Mouse (Mus musculus): Measurements from ENCODE around the gene Ckap2. TPM values are rescaled to one million over a fixed set of nuclear protein-coding genes. Genes with fewer than 3 reads are reported as not detected.
"Not testable (repeated sequence)": the region's sequence is repeated elsewhere in the genome, so short reads cannot be mapped to it uniquely, and the experiment has no call there.

The Ckap2 gene
- polyA plus RNA-seq, 1 experiment from 2014 or later, result 33.0 TPM

DNA sequence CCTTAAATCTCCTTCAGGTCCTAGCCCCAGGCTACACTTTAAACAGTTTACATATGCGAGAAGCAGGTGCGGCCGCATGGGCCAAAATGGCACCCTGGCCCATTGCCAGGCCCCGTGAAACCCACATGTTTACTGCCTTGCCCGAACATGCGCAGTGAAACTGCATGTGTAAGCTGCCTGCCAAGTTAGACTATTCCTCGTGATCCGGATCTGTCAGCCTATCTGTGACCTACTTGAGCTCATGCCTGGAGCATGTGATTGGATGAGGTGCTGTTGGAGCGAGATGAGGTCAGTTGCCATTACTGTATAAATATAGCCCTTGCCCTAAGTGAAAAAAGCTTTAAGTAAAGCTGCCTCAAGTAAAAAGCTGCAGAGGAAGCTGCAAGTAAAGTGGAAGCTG, 49.2 kb downstream of the Ckap2 start:
- not testable (repeated sequence) for H3K9me3 ChIP-seq (ENCODE audit: control insufficient read depth, low read length); H3K4me2 ChIP-seq (ENCODE audit: low read depth, low read length); H3K4me1 ChIP-seq (ENCODE audit: control insufficient read depth, insufficient read depth, low read length); H3K27me3 ChIP-seq (replicated peaks; ENCODE audit: control insufficient read depth, insufficient read depth, low read length); H3K4me3 ChIP-seq (ENCODE audit: low read length); H3K9ac ChIP-seq (ENCODE audit: low read depth, low read length); H3K36me3 ChIP-seq (ENCODE audit: control insufficient read depth, insufficient read depth, low read length); H3K27ac ChIP-seq (ENCODE audit: low read length); ATAC-seq
- 82% methylated on average over 9 of the region's 9 CpGs for WGBS

GRCm38 (mm10) chr8:22134750-22135135, 50.9 kb downstream of the Ckap2 start:
- Histone ChIP-seq H3K27me3 (replicated peaks; ENCODE audit: control insufficient read depth, insufficient read depth, low read length) (no peaks in the 10 kb centered on the region), H3K4me3 (ENCODE audit: low read length) (no peak overlapping the region), H3K4me1 (ENCODE audit: control insufficient read depth, insufficient read depth, low read length) (no peaks in the 10 kb centered on the region), H3K9ac (ENCODE audit: low read depth, low read length) (no peak overlapping the region), H3K4me2 (ENCODE audit: low read depth, low read length) (no peak overlapping the region), H3K27ac (ENCODE audit: low read length) (no peak overlapping the region), H3K9me3 (ENCODE audit: control insufficient read depth, low read length) (no peaks in the 10 kb centered on the region), H3K36me3 (ENCODE audit: control insufficient read depth, insufficient read depth, low read length) (no peaks in the 10 kb centered on the region)
- no peak for ATAC-seq
- 84% methylated on average over 5 of the region's 5 CpGs for WGBS

- Histone ChIP-seq H3K27ac (ENCODE audit: low read length) (no peak overlapping the region), H3K4me1 (ENCODE audit: control insufficient read depth, insufficient read depth, low read length) (no peaks in the 10 kb centered on the region), H3K9me3 (ENCODE audit: control insufficient read depth, low read length) (no peaks in the 10 kb centered on the region), H3K27me3 (replicated peaks; ENCODE audit: control insufficient read depth, insufficient read depth, low read length) (no peaks in the 10 kb centered on the region), H3K4me2 (ENCODE audit: low read depth, low read length) (no peak overlapping the region), H3K4me3 (ENCODE audit: low read length) (no peak overlapping the region), H3K36me3 (ENCODE audit: control insufficient read depth, insufficient read depth, low read length) (no peaks in the 10 kb centered on the region), H3K9ac (ENCODE audit: low read depth, low read length) (no peak overlapping the region)
- peak; percentile 70 for ATAC-seq
- 93% methylated on average over 7 of the region's 7 CpGs for WGBS
These were observed 51.4 kb downstream of the Ckap2 start for GRCm38 (mm10) chr8:22134078-22134749.

- H3K27me3 ChIP-seq (replicated peaks; ENCODE audit: control insufficient read depth, insufficient read depth, low read length), result no peaks in the 10 kb centered on the region
- no peak overlapping the region for H3K27ac ChIP-seq (ENCODE audit: low read length)
- H3K9ac ChIP-seq (ENCODE audit: low read depth, low read length), result no peak overlapping the region
- ATAC-seq, result peak; percentile 90
- no peaks in the 10 kb centered on the region for H3K4me1 ChIP-seq (ENCODE audit: control insufficient read depth, insufficient read depth, low read length)
- 63% methylated on average over 12 of the region's 12 CpGs for WGBS
- H3K9me3 ChIP-seq (ENCODE audit: control insufficient read depth, low read length), result no peaks in the 10 kb centered on the region
- H3K36me3 ChIP-seq (ENCODE audit: control insufficient read depth, insufficient read depth, low read length), result no peaks in the 10 kb centered on the region
- no peak overlapping the region for H3K4me2 ChIP-seq (ENCODE audit: low read depth, low read length)
- H3K4me3 ChIP-seq (ENCODE audit: low read length), result no peak overlapping the region
These were observed 53.6 kb downstream of the Ckap2 start for GRCm38 (mm10) chr8:22132062-22132461.

DNA sequence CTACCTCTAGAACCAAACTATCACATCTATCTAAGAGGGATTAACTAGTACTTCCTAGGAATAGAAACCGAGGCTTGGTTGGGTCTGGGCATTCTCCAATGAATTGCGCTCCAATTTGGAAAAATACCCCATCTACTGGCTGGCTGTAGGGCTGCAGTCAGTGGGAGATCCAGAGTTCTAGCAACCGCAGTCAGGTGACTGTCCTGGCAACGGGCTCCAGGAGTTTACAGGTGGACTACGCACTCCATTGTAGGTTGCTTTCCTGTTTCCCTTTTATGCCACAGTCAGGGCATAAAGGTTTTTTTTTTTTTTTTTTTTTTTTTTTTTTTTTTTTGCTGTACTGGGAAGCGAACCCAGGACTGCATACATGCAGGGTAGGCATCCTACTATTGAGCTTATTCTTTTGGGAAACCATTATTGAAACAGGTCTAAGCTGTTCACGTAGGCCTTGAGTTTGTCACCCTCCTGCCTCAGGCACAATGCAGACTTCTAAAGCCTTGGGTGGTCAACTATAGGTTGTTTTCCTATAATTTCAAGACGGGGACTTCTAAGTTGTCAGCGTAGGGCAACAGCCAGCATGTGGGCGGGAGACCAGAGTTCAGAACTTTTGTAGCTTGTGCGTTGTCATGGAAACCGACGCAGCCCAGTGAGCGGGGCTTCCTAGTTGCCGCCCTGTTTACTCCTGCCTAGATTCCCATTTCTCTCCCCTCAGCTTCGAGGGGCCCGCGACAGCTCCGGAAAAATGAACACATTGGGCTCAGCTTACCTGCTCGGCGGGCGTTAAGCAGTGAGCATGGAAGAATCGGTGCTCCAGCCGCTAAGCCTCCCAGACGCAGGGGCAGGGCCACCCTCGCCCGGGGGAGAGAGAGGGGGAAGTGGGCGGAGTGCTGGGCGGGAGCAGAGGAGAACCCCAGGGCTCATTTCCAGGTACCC, 61.1 kb downstream of the Ckap2 start, which contains the start of gene Nek5:
Gene Nek5, minus strand, starts transcription at position 834 of the 933 bp plus-strand sequence.
- 2% methylated on average over 29 of the region's 29 CpGs for WGBS
- Histone ChIP-seq H3K27me3 (replicated peaks; ENCODE audit: control insufficient read depth, insufficient read depth, low read length) (no peaks in the 10 kb centered on the region), H3K4me1 (ENCODE audit: control insufficient read depth, insufficient read depth, low read length) (no peaks in the 10 kb centered on the region), H3K4me3 (ENCODE audit: low read length) (peak within 1 kb of the TSS; percentile 58), H3K36me3 (ENCODE audit: control insufficient read depth, insufficient read depth, low read length) (no peaks in the 10 kb centered on the region; the same call in 1 of the 2 replicates), H3K4me2 (ENCODE audit: low read depth, low read length) (peak within 1 kb of the TSS; percentile 87), H3K27ac (ENCODE audit: low read length) (no peak within 1 kb of the TSS), H3K9me3 (ENCODE audit: control insufficient read depth, low read length) (no peaks in the 10 kb centered on the region), H3K9ac (ENCODE audit: low read depth, low read length) (peak within 1 kb of the TSS; percentile 58)
- peak; percentile 88 for ATAC-seq

Other genes starting within 250 kb of the Ckap2 start
- not detected in 2 replicates for gene Defb35, start 247.5 kb downstream of the Ckap2 start, polyA plus RNA-seq (2015; fragmentation: Nextera tagmentation; extraction: Ambion mirVana)
- not detected in 2 replicates for gene Defb13, start 239.1 kb downstream of the Ckap2 start, polyA plus RNA-seq (2015; fragmentation: Nextera tagmentation; extraction: Ambion mirVana)
- not detected in 2 replicates for gene Fam90a1a, start 227.1 kb downstream of the Ckap2 start, polyA plus RNA-seq (2015; fragmentation: Nextera tagmentation; extraction: Ambion mirVana)
- not detected in 2 replicates for gene Ccdc70, start 216.0 kb downstream of the Ckap2 start, polyA plus RNA-seq (2015; fragmentation: Nextera tagmentation; extraction: Ambion mirVana)
- gene Atp7b, start 125.5 kb downstream of the Ckap2 start, polyA plus RNA-seq (2015; fragmentation: Nextera tagmentation; extraction: Ambion mirVana), result 4.7 and 5.1 TPM in 2 replicates
- gene Alg11, start 125.1 kb downstream of the Ckap2 start, polyA plus RNA-seq (2015; fragmentation: Nextera tagmentation; extraction: Ambion mirVana), result 28.7 and 30.4 TPM in 2 replicates
- gene Nek5, start 60.8 kb downstream of the Ckap2 start, polyA plus RNA-seq (2015; fragmentation: Nextera tagmentation; extraction: Ambion mirVana), result 0.20 and 0.55 TPM in 2 replicates
- gene Nek3, start 19.4 kb downstream of the Ckap2 start, polyA plus RNA-seq (2015; fragmentation: Nextera tagmentation; extraction: Ambion mirVana), result 4.6 TPM in 2 replicates
- 28.9 and 34.0 TPM in 2 replicates for gene Vps36, start 7.0 kb upstream of the Ckap2 start, polyA plus RNA-seq (2015; fragmentation: Nextera tagmentation; extraction: Ambion mirVana)
- gene Thsd1, start 41.5 kb upstream of the Ckap2 start, polyA plus RNA-seq (2015; fragmentation: Nextera tagmentation; extraction: Ambion mirVana), result 7.2 and 7.8 TPM in 2 replicates
- gene Tpte, start 97.6 kb upstream of the Ckap2 start, polyA plus RNA-seq (2015; fragmentation: Nextera tagmentation; extraction: Ambion mirVana), result 0.05 TPM in 1 of 2 replicates, not detected in the other
- 129 and 148 TPM in 2 replicates for gene Slc25a15, start 212.8 kb upstream of the Ckap2 start, polyA plus RNA-seq (2015; fragmentation: Nextera tagmentation; extraction: Ambion mirVana)
- 73.0 and 78.7 TPM in 2 replicates for gene Mrps31, start 225.5 kb upstream of the Ckap2 start, polyA plus RNA-seq (2015; fragmentation: Nextera tagmentation; extraction: Ambion mirVana)